Mouse (Mus musculus) hindbrain, embryonic 10.5 days (tissue): Measurements from ENCODE around the gene Fbxo3. TPM values are rescaled to one million over a fixed set of nuclear protein-coding genes. Genes with fewer than 3 reads are reported as not detected.
A peak's percentile ranks its signal among the peaks of the same experiment; 100 is the strongest.
"Not testable (repeated sequence)": the region's sequence is repeated elsewhere in the genome, so short reads cannot be mapped to it uniquely, and the experiment has no call there.

ENCODE experiments used
- DNase-seq: peaks from one replicate; pipeline ENCODE4 v3.0.0-alpha.2; 2017; ENCODE audit warnings: low spot score
- H3K27ac ChIP-seq: fragments of 300-500 bp; sonication (generic); 2 replicates; pipeline ENCODE4 v1.5.1; 2016; ENCODE audit warnings: mild to moderate bottlenecking, moderate library complexity
- H3K27me3 ChIP-seq: fragments of 300-500 bp; sonication (generic); 2 replicates; pipeline ENCODE4 v1.6.1; 2016; ENCODE audit warnings: mild to moderate bottlenecking; ENCODE audit not compliant: poor library complexity, insufficient read depth, severe bottlenecking
- H3K36me3 ChIP-seq: fragments of 300-500 bp; sonication (generic); 2 replicates; pipeline ENCODE4 v1.6.1; 2016; ENCODE audit warnings: mild to moderate bottlenecking, moderate library complexity
- H3K4me1 ChIP-seq: fragments of 300-500 bp; sonication (generic); replicated peaks from 2 replicates; pipeline ENCODE4 v1.6.1; 2016; ENCODE audit warnings: mild to moderate bottlenecking
- H3K4me3 ChIP-seq: fragments of 300-500 bp; sonication (generic); 2 replicates; pipeline ENCODE4 v1.5.1; 2016; ENCODE audit warnings: mild to moderate bottlenecking, moderate library complexity
- H3K9me3 ChIP-seq: fragments of 300-500 bp; sonication (generic); 2 replicates; pipeline ENCODE4 v1.6.1; 2016; ENCODE audit warnings: mild to moderate bottlenecking, moderate library complexity
- WGBS: fragments of 180-500 bp; shearing (Covaris S2); methylation state at CpG from one replicate; pipeline ENCODE4 v1.1.7; 2016; 5-methylcytosine and 5-hydroxymethylcytosine counted together
- polyA plus RNA-seq: library from polyadenylated mRNA; unstranded; fragments of >200 nt; fragmentation: Nextera tagmentation; extraction: Ambion mirVana; gene quantifications from 2 replicates; pipeline ENCODE4 v1.2.1, GENCODE M21; 2016

Gene Fbxo3
- polyA plus RNA-seq, 1 experiment from 2014 or later: 40.6 TPM

DNA sequence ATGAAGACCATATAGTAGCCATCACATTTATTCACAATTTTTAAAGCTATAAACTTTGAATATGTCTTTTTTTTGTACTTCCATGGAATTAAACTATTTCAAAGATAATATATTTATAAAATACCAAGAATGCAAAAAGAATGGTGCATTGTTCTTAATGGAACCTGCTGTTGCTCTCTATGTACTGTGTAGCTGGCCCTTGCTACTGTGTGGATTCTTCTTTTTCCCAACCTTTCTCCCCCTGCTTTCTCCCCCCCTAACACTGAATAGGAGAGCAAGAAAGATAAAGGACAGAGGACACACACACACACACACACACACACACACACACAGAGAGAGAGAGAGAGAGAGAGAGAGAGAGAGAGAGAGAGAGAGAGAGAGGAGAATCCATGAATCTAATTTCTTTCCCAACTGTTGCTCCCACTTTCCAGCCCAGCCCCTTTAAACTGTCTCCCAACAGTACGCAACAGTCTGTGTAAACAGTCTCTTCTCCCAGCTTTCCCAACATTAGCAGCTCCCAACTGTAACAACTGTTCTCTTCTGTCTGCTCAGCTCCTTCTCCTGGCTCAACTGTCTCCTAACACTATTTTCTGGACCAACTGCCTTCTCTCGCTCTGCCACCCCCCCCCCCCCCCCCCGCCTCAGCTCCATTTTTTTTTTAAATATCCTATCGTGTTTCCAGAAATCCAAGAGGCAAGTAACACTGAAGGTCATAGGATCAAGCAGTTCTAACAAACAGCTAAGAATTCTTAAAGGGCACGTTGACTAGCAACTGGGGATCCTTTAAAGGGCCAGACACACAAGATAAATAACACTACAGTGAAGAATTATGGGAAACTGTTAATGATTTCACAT is 16.3 kb downstream of the Fbxo3 start:
- Histone ChIP-seq H3K4me1 (0 out of 2 replicates have a peak, but pooled peaks cover 12% of the 10 kb centered on the region), H3K4me3 (no peak overlapping the region), H3K36me3 (peaks cover 47% of the 10 kb centered on the region), H3K9me3 (no peaks in the 10 kb centered on the region), H3K27me3 (no peaks in the 10 kb centered on the region), H3K27ac (no peak overlapping the region)
- no peak for DNase-seq
- WGBS: 45% methylated on average over 5 of the region's 5 CpGs

DNA sequence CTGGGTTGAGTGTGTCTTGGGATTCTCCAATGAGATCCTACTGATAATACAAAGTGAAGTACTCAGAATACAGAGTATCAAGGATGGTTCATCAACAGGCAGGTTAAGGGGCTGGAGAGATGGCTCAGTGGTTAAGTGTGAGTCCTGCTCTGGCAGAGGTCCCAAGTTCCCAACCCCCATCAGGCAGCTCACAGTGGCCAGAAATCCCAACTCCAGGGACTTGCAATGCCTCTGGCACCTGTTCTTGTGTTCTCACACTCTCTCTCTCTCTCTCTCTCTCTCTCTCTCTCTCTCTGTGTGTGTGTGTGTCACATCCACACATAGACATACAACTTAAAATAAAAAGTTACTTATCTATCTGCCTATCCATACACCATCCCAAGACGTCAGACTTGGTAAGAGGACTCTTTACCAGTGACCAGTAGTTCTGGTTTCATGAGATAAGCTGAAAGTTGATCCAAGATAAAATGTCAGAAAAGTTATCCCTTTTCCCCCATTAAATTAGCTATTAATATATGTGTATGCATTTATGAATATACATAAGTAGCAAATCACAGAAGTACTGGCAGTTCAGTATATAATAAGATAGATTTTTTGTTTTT is 17.1 kb downstream of the Fbxo3 start:
- Histone ChIP-seq H3K36me3 (peaks cover 47% of the 10 kb centered on the region), H3K27ac (no peak overlapping the region), H3K9me3 (no peaks in the 10 kb centered on the region), H3K4me1 (0 out of 2 replicates have a peak, but pooled peaks cover 12% of the 10 kb centered on the region), H3K4me3 (no peak overlapping the region), H3K27me3 (no peaks in the 10 kb centered on the region)
- WGBS: 83% methylated on average over 1 of the region's 1 CpGs
- DNase-seq: no peak

DNA sequence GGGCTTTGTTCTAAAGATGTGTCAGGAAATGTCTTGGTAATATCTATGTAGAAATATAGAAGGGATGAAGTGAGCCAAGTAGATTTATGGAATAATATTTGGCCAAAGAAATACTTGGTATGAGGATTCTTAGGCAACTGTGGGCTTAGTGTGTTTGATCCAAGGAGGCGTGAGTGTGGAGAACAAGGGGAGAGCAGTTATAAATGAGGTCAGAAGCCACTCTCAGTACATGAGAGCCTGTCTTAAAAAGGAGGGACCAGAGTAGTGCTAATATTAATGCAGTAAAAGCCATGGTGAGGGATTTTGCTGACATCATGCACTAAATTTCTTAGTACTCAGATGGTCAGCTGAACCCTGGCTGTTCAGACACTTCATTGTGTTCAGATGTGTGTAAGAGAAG is 30.9 kb downstream of the Fbxo3 start:
- WGBS: 100% methylated on average over 1 of the region's 1 CpGs
- H3K27me3 ChIP-seq: no peaks in the 10 kb centered on the region
- H3K4me3 ChIP-seq: no peak overlapping the region
- H3K27ac ChIP-seq: no peak overlapping the region
- H3K4me1 ChIP-seq: no peaks in the 10 kb centered on the region
- no peak for DNase-seq
- H3K36me3 ChIP-seq: peaks cover 54% of the 10 kb centered on the region
- H3K9me3 ChIP-seq: no peaks in the 10 kb centered on the region

DNA sequence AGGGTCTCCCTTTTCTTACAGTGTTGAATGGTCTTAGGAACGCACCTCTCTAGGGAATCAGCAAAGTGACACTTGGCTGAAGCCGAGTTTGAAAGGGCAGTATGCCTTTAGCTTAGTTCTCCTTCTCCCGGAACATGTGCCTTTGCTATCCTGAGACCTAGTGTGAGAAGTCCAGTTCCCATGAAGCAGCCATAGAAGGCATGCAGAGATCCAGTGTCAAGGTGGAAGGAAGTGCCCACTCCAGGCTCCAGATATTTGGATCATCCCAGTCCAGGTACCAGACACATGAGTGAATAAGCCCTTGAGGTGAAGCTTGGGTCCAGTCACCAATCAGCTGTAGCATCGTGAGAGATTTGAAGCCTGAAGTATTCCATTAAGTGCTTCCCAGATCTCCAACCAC is 31.4 kb downstream of the Fbxo3 start:
- 89% methylated on average over 4 of the region's 4 CpGs for WGBS
- no peak for DNase-seq
- Histone ChIP-seq H3K36me3 (peaks cover 50% of the 10 kb centered on the region), H3K9me3 (no peaks in the 10 kb centered on the region), H3K27me3 (no peaks in the 10 kb centered on the region), H3K4me1 (no peaks in the 10 kb centered on the region), H3K27ac (no peak overlapping the region), H3K4me3 (no peak overlapping the region)

DNA sequence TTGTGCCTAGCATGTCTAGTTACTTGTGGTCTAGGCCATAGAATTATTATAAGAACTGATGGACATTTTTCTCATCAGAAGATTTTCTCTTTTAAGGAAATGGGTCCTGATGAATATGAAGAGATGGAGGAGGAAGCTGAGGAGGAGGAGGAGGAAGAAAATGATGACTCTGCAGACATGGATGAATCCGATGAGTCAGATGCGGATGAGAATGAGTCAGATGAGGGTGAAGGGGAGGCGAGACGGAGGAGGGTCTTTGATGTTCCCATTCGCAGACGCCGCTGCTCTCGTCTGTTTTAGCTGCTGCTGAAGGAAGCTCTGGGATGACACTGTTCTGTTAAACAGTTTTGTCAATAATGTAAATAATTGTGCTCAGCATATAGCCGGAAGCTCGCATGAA is 32.3 kb downstream of the Fbxo3 start:
- no peak overlapping the region for H3K27ac ChIP-seq
- peaks cover 41% of the 10 kb centered on the region for H3K36me3 ChIP-seq
- DNase-seq: no peak
- 76% methylated on average over 10 of the region's 10 CpGs for WGBS
- H3K4me1 ChIP-seq: no peaks in the 10 kb centered on the region
- no peak overlapping the region for H3K4me3 ChIP-seq
- no peaks in the 10 kb centered on the region for H3K9me3 ChIP-seq
- no peaks in the 10 kb centered on the region for H3K27me3 ChIP-seq

DNA sequence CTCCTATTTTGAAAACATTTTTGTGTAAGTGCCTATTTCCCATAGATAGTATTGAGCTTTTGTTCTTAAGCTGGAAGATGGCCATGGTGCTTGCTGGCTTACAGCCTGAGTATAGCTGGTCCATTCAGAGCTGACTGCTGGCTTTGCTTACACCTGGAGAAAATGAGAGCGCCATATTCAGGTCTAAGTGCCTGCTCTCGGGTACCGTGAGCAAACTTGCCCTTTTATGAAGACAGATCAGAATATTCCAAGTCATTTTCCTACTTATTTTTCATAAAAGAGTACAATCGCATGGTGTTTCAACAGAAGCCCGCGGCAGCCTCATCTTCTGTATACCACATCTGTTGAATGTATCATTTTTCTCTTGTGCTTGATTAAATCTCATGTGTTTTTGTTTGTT is 33.5 kb downstream of the Fbxo3 start:
- Histone ChIP-seq H3K9me3 (no peaks in the 10 kb centered on the region), H3K27ac (no peak overlapping the region), H3K4me3 (no peak overlapping the region), H3K36me3 (peaks cover 29% of the 10 kb centered on the region), H3K27me3 (no peaks in the 10 kb centered on the region), H3K4me1 (no peaks in the 10 kb centered on the region)
- DNase-seq: no peak
- 96% methylated on average over 6 of the region's 6 CpGs for WGBS

DNA sequence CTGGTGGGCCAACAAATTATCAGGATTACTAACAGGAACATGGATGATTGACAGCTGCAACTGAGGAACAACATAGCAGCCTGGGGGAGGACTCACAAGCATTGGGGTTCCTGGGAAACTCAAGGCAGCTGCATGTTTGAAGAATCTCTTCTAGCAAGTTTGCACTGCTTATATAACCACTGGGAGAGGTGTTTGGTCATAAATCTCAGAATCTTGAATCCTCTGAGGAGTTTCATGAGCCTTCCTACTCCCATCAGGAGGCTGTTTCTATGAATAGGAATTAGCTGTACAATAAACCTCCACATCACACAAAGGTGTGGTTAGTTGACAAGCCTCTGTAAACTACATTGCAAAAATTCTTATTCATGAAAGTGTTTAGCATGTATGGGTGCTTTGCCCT is 35.1 kb downstream of the Fbxo3 start:
- H3K36me3 ChIP-seq: peaks cover 29% of the 10 kb centered on the region
- H3K4me3 ChIP-seq: no peak overlapping the region
- no peak overlapping the region for H3K27ac ChIP-seq
- H3K27me3 ChIP-seq: no peaks in the 10 kb centered on the region
- H3K9me3 ChIP-seq: no peaks in the 10 kb centered on the region
- H3K4me1 ChIP-seq: no peaks in the 10 kb centered on the region
- no peak for DNase-seq

DNA sequence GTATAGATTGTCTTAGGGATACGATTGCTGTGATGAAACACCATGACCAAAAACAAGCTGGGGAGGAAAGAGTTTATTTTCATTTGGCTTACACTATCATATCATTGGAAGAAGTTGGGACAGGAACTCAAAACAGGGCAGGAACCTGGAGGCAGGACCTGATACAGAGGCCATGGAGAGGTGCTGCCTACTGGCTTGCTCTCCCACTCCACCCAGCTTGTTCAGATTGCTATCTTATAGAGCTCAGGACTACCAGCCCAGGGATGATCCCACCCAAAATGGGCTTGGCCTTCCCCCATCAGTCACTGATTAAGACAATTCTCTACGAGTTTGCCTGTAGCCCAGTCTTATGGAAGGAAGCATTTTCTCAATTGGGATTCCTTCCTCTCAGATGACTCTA is 36.6 kb downstream of the Fbxo3 start:
- Histone ChIP-seq H3K4me1 (no peaks in the 10 kb centered on the region), H3K36me3 (peaks cover 20% of the 10 kb centered on the region), H3K27ac (no peak overlapping the region), H3K4me3 (no peak overlapping the region), H3K27me3 (no peaks in the 10 kb centered on the region), H3K9me3 (no peaks in the 10 kb centered on the region)
- no peak for DNase-seq
- WGBS: 89% methylated on average over 2 of the region's 2 CpGs

DNA sequence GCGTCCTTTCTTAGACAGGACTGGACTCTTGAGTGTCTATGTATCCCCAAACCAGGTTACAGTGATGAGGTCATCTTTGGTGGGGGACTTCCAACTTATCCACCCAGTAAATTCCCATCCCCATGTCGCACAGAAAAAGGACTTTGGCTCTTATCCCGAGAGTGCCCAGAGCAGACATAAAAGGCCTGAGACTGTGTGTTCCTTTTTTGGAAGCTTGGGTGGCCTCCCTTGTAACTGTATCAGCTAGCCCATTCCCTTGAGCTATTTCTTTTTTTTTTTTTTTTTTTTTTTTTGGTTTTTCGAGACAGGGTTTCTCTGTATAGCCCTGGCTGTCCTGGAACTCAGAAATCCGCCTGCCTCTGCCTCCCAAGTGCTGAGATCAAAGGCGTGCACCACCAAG is 38.0 kb downstream of the Fbxo3 start, which contains the start of gene Gm10912:
TSS of gene Gm10912 (plus strand) at position 301 of the 400 bp plus-strand sequence.
- WGBS: 91% methylated on average over 6 of the region's 6 CpGs
- H3K9me3 ChIP-seq, H3K27me3 ChIP-seq, DNase-seq, H3K27ac ChIP-seq, H3K4me3 ChIP-seq: not testable (repeated sequence)
- Histone ChIP-seq H3K4me1 (peaks cover 10% of the 10 kb centered on the region), H3K36me3 (peaks cover 13% of the 10 kb centered on the region; the same call in 1 of the 2 replicates)

DNA sequence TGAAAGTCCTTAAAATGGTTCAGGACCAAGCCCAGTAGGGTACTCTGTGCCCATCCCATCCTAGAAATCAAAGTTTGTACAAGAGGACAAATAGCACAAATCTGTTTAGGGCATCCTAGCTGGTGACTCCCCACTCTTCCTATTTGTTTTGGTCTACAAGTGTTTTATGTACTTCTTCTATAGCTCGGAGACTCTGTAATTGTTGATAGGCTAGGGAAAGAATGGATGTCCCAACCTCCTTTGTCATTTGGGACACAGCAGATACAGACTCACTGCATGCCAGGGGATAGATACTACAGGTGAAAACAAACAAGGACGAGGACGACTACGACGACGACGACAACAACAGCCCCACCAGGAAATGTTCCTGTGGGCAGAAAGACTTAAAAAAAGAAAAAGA is 40.9 kb downstream of the Fbxo3 start, which contains the start of gene Gm10799:
TSS of gene Gm10799 (minus strand) at position 101 of the 400 bp plus-strand sequence.
- not testable (repeated sequence) for H3K36me3 ChIP-seq, H3K27ac ChIP-seq, H3K9me3 ChIP-seq, DNase-seq, H3K27me3 ChIP-seq, H3K4me3 ChIP-seq
- 90% methylated on average over 7 of the region's 7 CpGs for WGBS
- peaks cover 10% of the 10 kb centered on the region for H3K4me1 ChIP-seq

DNA sequence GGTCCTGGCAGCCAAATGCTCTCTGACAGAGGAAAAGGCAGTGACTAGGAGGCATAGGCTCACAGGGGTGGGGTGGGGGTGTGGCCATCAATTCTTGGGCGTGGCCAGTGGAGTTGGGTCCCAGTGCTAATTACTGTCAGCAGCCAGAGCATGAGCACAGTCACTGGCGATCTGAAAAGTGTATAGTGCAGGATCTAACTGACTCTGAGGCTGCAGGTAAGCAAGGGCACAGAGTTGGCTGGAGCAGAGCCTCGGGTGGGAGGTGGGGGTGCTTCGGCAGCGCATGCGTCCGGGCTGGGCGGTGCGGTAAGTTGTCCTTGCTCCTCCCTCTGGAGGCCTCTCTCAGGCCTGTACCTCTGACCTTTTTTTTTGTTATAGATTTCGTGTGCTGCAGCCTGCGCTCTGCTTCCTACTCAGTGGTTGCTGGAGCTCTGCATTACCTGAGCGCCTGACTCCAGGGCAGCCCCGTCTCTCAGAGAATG is 42.2 kb downstream of the Fbxo3 start, which contains the start of gene Cd59b:
TSS of gene Cd59b (plus strand) at position 146 of the 482 bp plus-strand sequence.
- peak; percentile 72 for DNase-seq
- Histone ChIP-seq H3K4me1 (peaks cover 10% of the 10 kb centered on the region), H3K4me3 (peak within 1 kb of the TSS; percentile 55), H3K36me3 (peaks cover 6% of the 10 kb centered on the region; the same call in 1 of the 2 replicates), H3K9me3 (peaks cover 8% of the 10 kb centered on the region), H3K27ac (peak within 1 kb of the TSS; percentile 83), H3K27me3 (no peaks in the 10 kb centered on the region)
- WGBS: 7% methylated on average over 13 of the region's 13 CpGs

DNA sequence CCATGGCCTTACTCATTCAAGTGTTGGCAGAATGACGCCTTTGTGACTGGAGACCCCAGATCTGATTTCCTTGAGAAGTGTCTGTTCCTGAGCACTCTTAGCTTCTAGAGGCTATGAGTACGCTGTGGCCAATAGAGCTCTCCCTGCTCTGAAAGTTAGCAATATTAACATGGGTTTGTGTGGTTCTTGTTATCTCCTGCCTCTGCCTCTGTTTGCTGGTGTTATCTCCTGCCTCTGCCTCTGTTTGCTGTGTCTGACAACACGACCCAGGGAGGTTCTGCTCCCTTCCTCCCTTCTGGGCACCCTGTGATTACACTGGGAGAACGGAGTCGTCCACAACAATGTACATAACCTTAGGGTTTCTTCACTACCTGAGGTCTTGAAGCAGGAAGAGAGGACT is 50.8 kb downstream of the Fbxo3 start:
- not testable (repeated sequence) for H3K27ac ChIP-seq, H3K4me1 ChIP-seq, H3K27me3 ChIP-seq, H3K36me3 ChIP-seq, H3K9me3 ChIP-seq, H3K4me3 ChIP-seq, DNase-seq
- WGBS: 78% methylated on average over 5 of the region's 5 CpGs

DNA sequence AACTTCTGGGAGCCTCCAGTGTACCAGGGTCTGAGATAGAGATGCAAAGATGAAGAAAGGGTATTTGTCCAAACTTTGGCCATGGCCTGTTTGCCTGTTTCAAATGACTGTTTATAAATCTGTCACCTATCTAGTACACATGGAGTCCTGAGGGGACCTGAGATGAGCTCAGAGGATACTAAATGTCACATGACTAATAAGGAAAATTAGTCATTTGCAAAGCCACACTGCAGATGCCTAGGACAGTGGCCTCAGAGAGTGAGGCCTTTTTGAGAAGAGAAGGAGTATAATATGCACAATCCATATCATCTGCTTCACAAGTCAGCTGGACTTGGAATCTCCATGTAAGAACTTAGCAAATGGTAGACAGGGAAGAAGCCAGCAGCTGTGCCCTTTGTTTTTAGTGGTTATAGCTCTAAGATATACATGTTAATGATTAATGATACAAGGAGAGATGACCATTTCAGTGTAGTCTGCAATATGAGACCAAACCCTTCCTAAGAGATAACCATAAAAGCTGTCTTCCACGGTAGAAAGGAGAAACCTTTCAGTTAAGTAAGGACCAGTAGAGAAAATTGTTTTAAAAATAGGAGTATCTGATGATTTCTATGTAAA is 54.0 kb downstream of the Fbxo3 start:
- H3K4me1 ChIP-seq, H3K4me3 ChIP-seq, DNase-seq, H3K36me3 ChIP-seq, H3K9me3 ChIP-seq, H3K27me3 ChIP-seq, H3K27ac ChIP-seq: not testable (repeated sequence)
- WGBS: no CpG with 5 or more reads among the region's 1 CpGs
